Mouse (Mus musculus): ENCODE results near the gene Clp1.

GRCm38 (mm10) chr2:84726716-84727115 is 434 bp downstream of the Clp1 start:
- no peak for TF ChIP-seq CTCF (IDR thresholded peaks at IDR 0.05; ENCODE audit: borderline replicate concordance, insufficient read depth, low read depth, low read length)
- TF ChIP-seq POLR2A (IDR thresholded peaks at IDR 0.05; ENCODE audit: borderline replicate concordance, insufficient read depth, low read length) = no peak

Measured in cerebellum, adult 2 months (tissue).